Mouse (Mus musculus): Measurements from ENCODE around the gene Paip2b. TPM values are rescaled to one million over a fixed set of nuclear protein-coding genes. Genes with fewer than 3 reads are reported as not detected.
"Not testable (repeated sequence)": the region's sequence is repeated elsewhere in the genome, so short reads cannot be mapped to it uniquely, and the experiment has no call there.

The Paip2b gene
- polyA plus RNA-seq, 1 experiment from 2014 or later: 3.7 TPM

DNA sequence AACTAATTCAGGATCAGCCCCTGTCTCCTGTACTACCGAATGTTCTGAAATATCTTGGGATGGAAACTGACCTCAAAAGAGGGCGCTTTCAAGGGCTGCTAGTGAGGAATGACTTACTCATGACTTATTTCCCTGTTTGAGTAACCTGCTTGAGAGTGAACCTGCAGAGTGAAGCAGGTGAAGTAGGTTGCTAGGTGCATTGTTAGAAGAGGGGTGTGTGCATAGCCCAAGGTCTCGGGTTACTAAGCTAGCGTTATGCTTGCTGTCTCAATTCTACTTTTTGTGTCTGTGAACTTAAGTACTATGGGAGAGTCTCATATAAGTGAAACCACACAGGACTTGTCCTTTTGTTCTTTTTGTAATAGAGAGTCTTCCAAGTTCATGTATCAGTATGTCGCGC is 8.5 kb upstream of the Paip2b start:
- 72% methylated on average over 6 of the region's 6 CpGs for WGBS (ENCODE audit: insufficient replicate concordance)
- no peaks in the 10 kb centered on the region for H3K4me1 ChIP-seq (replicated peaks)

DNA sequence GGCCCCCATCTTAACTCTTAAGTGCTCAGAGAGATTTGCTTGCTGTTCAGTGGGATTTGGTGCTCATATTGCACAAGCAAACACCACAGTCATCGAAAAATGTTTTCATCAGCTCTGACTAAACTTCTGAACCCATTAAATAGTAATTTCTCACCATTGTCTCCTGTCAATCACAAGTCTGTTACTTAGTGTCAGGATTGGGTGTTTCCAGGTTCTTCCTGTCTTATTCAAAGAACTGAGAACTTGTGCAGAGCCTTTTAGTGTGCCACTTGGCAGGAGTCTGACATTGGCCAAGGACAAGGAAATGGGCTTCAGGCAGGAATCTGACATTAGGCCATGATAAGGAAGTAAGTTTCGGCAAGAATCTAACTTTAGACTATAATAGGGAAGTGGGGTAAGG is 6.5 kb upstream of the Paip2b start:
- Histone ChIP-seq H3K27me3 (no peaks in the 10 kb centered on the region), H3K9ac (no peak overlapping the region), H3K4me3 (replicated peaks) (no peak overlapping the region), H3K36me3 (no peaks in the 10 kb centered on the region), H3K9me3 (replicated peaks) (no peaks in the 10 kb centered on the region), H3K4me1 (replicated peaks) (no peaks in the 10 kb centered on the region), H3K27ac (no peak overlapping the region), H3K4me2 (no peak overlapping the region)
- no peak for DNase-seq
- WGBS (ENCODE audit: insufficient replicate concordance): 49% methylated on average over 2 of the region's 2 CpGs
- no peak for ATAC-seq (ENCODE audit: low read depth)

More for the DNA sequence above, 8.5 kb upstream of the Paip2b start:
- Histone ChIP-seq H3K4me2 (no peak overlapping the region), H3K36me3 (no peaks in the 10 kb centered on the region), H3K4me3 (replicated peaks) (no peak overlapping the region), H3K9ac (no peak overlapping the region), H3K27me3 (no peaks in the 10 kb centered on the region), H3K9me3 (replicated peaks) (no peaks in the 10 kb centered on the region), H3K27ac (no peak overlapping the region)
- ATAC-seq (ENCODE audit: low read depth): no peak
- DNase-seq: no peak

DNA sequence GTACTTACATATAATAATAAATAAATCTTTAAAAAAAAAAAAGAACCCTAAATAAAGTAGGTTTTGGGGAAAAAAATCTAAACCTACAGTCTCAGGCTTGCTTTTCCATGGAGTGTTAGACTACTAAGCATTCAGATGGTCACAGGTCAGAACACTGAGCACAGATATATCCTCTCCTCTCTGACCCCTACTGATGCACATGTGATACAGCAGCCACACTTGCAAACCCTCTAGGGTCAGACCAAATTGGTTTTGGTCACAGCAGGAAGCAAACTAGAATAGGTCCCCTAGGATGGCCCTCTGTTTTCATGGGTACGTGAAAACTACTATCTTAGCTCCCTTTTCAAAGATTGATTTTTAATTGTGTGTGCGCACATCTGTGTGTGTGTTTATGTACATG is 5.3 kb upstream of the Paip2b start:
- DNase-seq (no peak), ATAC-seq (ENCODE audit: low read depth) (no peak)
- Histone ChIP-seq H3K9me3 (replicated peaks) (no peaks in the 10 kb centered on the region), H3K4me2 (no peak overlapping the region), H3K9ac (no peak overlapping the region), H3K27ac (no peak overlapping the region), H3K4me1 (replicated peaks) (peaks cover 5% of the 10 kb centered on the region; the same call in 1 of the 2 replicates), H3K27me3 (no peaks in the 10 kb centered on the region), H3K4me3 (replicated peaks) (no peak overlapping the region), H3K36me3 (no peaks in the 10 kb centered on the region)
- WGBS (ENCODE audit: insufficient replicate concordance): 66% methylated on average over 2 of the region's 2 CpGs

DNA sequence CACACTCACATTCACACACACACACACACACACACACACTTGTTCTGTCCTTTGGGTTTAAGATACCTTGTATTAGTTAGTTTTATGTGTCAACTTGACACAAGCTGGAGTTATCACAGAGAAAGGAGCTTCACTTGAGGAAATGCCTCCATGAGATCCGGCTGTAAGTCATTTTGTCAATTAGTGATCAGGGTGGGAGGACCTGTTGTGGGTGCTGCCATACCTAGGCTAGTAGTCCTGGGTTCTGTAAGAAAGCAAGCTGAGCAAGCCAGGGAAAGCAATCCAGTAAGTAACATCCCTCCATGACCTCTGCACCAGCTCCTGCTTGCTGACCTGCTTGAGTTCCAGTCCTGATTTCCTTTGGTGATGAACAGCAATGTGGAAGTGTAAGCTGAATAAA is 852 bp upstream of the Paip2b start:
- ATAC-seq (ENCODE audit: low read depth); H3K9me3 ChIP-seq (replicated peaks); H3K36me3 ChIP-seq; DNase-seq; H3K27me3 ChIP-seq: not testable (repeated sequence)
- peaks cover 20% of the 10 kb centered on the region for H3K4me1 ChIP-seq (replicated peaks)
- peak overlapping the region; percentile 39 for H3K4me3 ChIP-seq (replicated peaks)
- WGBS (ENCODE audit: insufficient replicate concordance): 70% methylated on average over 1 of the region's 1 CpGs
- peak overlapping the region; percentile 47 for H3K9ac ChIP-seq
- peak overlapping the region; percentile 55; the same call in 1 of the 2 replicates for H3K27ac ChIP-seq
- peak overlapping the region; percentile 94 for H3K4me2 ChIP-seq

DNA sequence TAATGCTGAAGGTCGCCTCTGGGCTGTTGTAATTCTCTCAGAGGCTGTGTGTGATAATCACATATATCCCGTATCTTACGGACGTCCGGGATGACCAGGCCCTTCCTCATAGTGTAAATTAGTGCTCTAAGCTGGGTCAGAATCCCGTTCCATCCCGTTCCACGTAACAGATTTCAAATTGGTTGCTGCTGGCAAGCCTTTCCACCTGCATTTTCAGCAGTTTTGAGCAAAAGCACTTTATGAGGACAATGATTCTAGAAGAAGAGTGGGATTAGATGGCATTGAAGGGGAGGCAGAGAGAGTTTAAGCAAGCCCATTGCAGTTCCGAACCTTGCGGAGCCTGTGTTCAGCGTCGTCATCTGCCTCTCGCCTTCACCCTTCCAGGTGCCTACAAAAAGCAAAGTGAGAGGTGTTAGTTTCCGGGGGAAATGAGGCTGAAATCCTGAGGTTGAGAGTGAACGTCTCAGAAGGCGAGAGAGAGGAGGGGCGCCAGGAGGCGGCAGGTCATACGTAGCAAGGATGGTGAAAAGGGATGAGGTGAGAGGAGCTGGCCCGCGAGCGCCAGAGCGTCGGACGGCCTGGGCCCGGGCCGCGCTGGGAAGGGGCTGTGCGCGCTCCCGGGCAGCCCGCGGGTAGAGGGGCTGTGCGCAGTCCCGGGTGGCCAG is 468 bp downstream of the Paip2b start:
- no peaks in the 10 kb centered on the region for H3K9me3 ChIP-seq (replicated peaks)
- H3K4me3 ChIP-seq (replicated peaks): peak overlapping the region; percentile 69
- no peaks in the 10 kb centered on the region for H3K27me3 ChIP-seq
- ATAC-seq (ENCODE audit: low read depth) (no peak), DNase-seq (no peak)
- H3K4me2 ChIP-seq: peak overlapping the region; percentile 94
- peak overlapping the region; percentile 66 for H3K27ac ChIP-seq
- peak overlapping the region; percentile 79 for H3K9ac ChIP-seq
- 4% methylated on average over 35 of the region's 35 CpGs for WGBS (ENCODE audit: insufficient replicate concordance)
- H3K36me3 ChIP-seq: no peaks in the 10 kb centered on the region
- H3K4me1 ChIP-seq (replicated peaks): peaks cover 20% of the 10 kb centered on the region

DNA sequence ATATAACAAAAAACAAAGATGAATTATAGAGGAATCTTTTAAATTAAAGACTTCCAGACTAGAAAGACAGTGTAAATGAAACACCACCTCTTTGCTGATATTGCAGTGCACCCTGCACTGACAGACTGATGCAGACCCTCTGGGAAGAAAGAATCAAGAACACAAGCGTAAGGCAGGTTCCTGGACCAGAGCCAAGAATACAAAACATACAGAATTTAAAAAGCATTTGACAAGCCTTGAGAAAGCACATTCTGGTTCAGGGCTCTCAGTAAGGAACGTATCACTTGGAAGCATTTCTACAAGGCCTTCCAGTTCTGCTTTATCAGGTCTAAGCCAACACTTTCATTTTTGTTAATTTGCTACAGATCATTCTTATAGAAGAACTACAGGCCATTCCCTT is 9.7 kb downstream of the Paip2b start:
- DNase-seq (no peak), ATAC-seq (ENCODE audit: low read depth) (no peak)
- Histone ChIP-seq H3K27me3 (no peaks in the 10 kb centered on the region), H3K4me1 (replicated peaks) (no peaks in the 10 kb centered on the region), H3K4me2 (no peak overlapping the region), H3K36me3 (no peaks in the 10 kb centered on the region), H3K4me3 (replicated peaks) (no peak overlapping the region), H3K9ac (no peak overlapping the region), H3K27ac (no peak overlapping the region), H3K9me3 (replicated peaks) (no peaks in the 10 kb centered on the region)
- WGBS (ENCODE audit: insufficient replicate concordance): 77% methylated on average over 2 of the region's 2 CpGs

DNA sequence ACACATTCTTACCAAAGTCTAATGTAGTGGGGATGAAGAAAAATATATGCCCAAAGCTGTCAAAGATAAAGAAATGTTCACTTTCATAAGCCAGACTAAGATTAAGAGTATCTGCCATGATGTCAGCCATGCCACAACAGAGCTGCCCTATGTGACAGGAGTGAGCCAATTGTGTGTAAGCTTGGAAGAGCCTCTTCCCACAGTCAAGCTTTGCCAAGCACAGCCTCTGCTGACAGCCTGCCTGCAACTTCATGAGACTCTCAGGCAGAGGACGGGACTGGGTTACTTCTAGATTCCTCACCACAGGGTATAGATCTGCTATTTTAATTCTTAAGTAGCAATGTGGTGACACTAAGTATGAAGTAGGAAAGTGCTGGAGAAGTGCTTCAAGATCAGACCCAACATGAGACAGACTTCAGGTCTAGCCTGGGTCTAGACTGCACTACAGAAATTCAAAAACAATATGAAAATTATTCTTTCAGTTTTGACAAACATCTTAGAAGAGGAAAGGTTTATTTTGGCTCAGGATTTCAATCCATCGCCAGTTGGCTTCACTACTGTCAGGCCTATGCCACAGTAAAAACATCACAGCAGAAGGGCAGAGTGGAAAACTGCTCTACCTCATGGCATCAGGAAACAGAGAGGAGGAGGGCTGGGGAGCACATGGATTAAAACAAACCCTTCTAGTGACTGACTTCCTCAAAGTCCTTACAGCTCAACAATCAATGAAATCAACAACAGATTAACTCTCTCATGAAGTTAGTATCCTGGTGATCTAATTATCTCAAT is 10.6 kb downstream of the Paip2b start:
- WGBS (ENCODE audit: insufficient replicate concordance): 65% methylated on average over 2 of the region's 2 CpGs
- no peak for DNase-seq

DNA sequence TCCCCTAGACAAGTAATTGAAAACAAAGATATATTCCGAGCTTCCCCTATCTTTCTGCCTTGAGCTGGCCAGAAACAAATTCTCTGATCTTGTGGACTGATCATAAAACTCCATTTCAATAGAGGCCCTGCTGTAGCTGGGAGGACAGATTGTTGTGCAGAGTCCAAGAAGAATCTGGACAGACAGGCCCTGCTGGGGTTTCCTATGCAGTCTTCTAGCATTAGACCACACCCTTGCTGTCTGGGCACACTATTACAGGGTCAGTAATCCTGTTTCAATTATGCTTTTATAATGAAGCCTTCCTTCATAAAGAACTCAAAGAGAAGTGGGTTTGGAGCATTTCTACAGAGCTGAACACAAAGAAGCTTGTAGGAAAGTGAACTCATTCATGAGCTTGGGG is 12.5 kb downstream of the Paip2b start:
- no peak overlapping the region for H3K4me2 ChIP-seq
- no peaks in the 10 kb centered on the region for H3K27me3 ChIP-seq
- peaks cover under 1% of the 10 kb centered on the region for H3K36me3 ChIP-seq
- H3K27ac ChIP-seq: no peak overlapping the region
- H3K4me1 ChIP-seq (replicated peaks): no peaks in the 10 kb centered on the region
- no peaks in the 10 kb centered on the region for H3K9me3 ChIP-seq (replicated peaks)
- H3K9ac ChIP-seq: no peak overlapping the region
- H3K4me3 ChIP-seq (replicated peaks): no peak overlapping the region
- ATAC-seq (ENCODE audit: low read depth) (no peak), DNase-seq (no peak)
- WGBS (ENCODE audit: insufficient replicate concordance): 68% methylated on average over 1 of the region's 1 CpGs

More for the DNA sequence above, 10.6 kb downstream of the Paip2b start:
- H3K4me3 ChIP-seq (replicated peaks): no peak overlapping the region
- ATAC-seq (ENCODE audit: low read depth): no peak
- no peaks in the 10 kb centered on the region for H3K36me3 ChIP-seq
- H3K4me1 ChIP-seq (replicated peaks): no peaks in the 10 kb centered on the region
- H3K9me3 ChIP-seq (replicated peaks): no peaks in the 10 kb centered on the region
- H3K9ac ChIP-seq: no peak overlapping the region
- H3K27me3 ChIP-seq: no peaks in the 10 kb centered on the region
- no peak overlapping the region for H3K4me2 ChIP-seq
- no peak overlapping the region for H3K27ac ChIP-seq

DNA sequence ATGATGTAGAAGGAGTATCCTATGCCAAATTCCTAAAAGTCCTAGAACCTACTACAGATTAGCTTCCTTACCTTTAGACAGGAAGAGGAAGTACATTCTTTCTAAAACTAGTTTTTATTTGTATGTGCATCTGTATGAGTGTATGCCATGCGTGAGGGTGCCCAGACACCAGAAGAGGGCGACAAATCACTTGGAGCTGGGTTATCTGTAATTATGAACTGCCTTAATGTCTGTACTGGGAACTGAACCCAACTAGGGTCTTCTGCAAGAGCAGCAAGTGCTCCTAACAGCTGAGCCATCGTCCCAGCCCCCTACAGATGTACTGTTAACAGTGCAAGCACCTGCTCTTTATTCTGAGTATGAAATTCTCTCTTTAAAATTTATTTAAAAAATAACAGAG is 15.7 kb downstream of the Paip2b start:
- WGBS (ENCODE audit: insufficient replicate concordance): 77% methylated on average over 3 of the region's 3 CpGs
- Histone ChIP-seq H3K9ac (no peak overlapping the region), H3K4me3 (replicated peaks) (no peak overlapping the region), H3K36me3 (peaks cover 11% of the 10 kb centered on the region), H3K27ac (no peak overlapping the region), H3K27me3 (no peaks in the 10 kb centered on the region), H3K4me2 (no peak overlapping the region), H3K9me3 (replicated peaks) (no peaks in the 10 kb centered on the region), H3K4me1 (replicated peaks) (no peaks in the 10 kb centered on the region)
- ATAC-seq (ENCODE audit: low read depth): no peak
- no peak for DNase-seq

DNA sequence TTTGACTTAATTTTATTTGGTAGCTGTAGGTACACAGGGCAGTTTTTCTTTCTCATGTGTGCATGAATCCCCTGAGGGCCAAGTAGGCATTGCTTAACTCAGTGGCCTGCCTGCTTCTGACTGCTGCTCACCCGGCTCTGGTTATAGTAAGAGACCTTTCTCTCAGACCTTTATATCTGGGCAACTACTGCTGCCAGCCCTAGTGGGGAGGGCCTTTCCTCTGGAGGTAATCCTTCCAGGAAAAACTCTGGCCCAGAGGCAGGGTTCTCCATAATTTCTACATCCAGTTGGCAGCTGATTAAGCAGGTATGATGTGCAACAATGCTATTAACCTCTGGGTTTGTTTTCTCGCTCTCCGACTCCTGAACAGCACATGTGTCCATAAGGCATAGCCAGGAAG is 28.7 kb downstream of the Paip2b start:
- Histone ChIP-seq H3K27me3 (no peaks in the 10 kb centered on the region), H3K27ac (no peak overlapping the region), H3K36me3 (peaks cover 10% of the 10 kb centered on the region), H3K4me3 (replicated peaks) (no peak overlapping the region), H3K4me2 (no peak overlapping the region), H3K4me1 (replicated peaks) (no peaks in the 10 kb centered on the region), H3K9me3 (replicated peaks) (no peaks in the 10 kb centered on the region), H3K9ac (no peak overlapping the region)
- ATAC-seq (ENCODE audit: low read depth): no peak
- DNase-seq: no peak
- WGBS (ENCODE audit: insufficient replicate concordance): 78% methylated on average over 3 of the region's 3 CpGs

DNA sequence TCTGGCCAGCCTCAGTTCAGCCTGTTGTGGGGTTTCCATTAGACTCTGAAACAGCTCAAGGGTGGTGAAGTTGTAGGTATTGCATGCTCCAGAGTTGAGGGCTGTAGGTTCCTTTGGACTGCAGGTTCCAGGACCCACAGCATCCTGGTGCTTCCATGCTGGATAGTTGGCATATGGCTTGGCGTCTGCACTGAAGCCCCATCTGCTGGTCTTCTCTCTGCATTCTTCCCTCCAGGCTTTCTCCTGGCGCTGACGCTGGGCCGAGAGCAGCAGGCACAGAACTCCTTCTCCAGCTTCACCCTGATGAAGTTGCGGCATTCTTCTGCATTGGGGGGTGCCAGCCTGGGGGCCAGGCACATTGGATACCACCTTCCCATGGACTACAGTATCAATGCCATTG is 29.5 kb downstream of the Paip2b start:
- Histone ChIP-seq H3K27me3 (no peaks in the 10 kb centered on the region), H3K27ac (no peak overlapping the region), H3K36me3 (peaks cover 10% of the 10 kb centered on the region), H3K4me3 (replicated peaks) (no peak overlapping the region), H3K4me1 (replicated peaks) (no peaks in the 10 kb centered on the region), H3K9me3 (replicated peaks) (no peaks in the 10 kb centered on the region), H3K4me2 (no peak overlapping the region), H3K9ac (no peak overlapping the region)
- no peak for ATAC-seq (ENCODE audit: low read depth)
- no peak for DNase-seq
- WGBS (ENCODE audit: insufficient replicate concordance): 69% methylated on average over 5 of the region's 5 CpGs

DNA sequence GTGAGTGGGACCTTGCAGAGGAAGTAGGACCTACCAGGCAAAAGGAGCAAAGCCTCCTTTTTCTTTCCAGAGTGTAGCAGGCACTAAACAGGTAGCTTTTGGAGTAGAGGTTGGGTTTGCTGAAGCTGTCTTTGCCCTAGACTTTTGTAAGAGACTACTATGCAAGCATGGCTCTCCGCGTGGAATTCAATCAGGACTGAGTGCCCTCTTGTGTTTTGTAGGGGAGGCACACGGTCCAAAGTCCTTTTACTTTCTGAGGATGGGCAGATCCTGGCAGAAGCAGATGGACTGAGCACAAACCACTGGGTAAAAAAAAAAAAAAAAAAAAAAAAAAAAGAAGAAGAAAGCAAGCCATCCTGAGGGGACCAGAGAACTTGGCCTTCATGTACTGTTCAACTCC is 34.9 kb downstream of the Paip2b start:
- Histone ChIP-seq H3K27me3 (0 out of 2 replicates have a peak, but pooled peaks cover 4% of the 10 kb centered on the region), H3K4me3 (replicated peaks) (no peak overlapping the region), H3K9ac (no peak overlapping the region), H3K9me3 (replicated peaks) (no peaks in the 10 kb centered on the region), H3K36me3 (no peaks in the 10 kb centered on the region; the same call in 1 of the 2 replicates), H3K4me1 (replicated peaks) (peaks cover 25% of the 10 kb centered on the region), H3K4me2 (no peak overlapping the region), H3K27ac (no peak overlapping the region)
- DNase-seq (no peak), ATAC-seq (ENCODE audit: low read depth) (no peak)
- 59% methylated on average over 3 of the region's 3 CpGs for WGBS (ENCODE audit: insufficient replicate concordance)

Data from liver, embryonic 13.5 days (tissue).